Mouse (Mus musculus) brain, embryonic 18.5 days (tissue): ENCODE results near the gene Prdm1.

Experiments used
- DNase-seq: peaks from one replicate; pipeline ENCODE4 v3.0.0-alpha.2; 2012; ENCODE audit warnings: low read depth, low spot score

Prdm1 gene

GRCm38 (mm10) chr10:44420211-44420610 lies 108.1 kb downstream of the Prdm1 start:
- DNase-seq = no peak

GRCm38 (mm10) chr10:44418901-44419300 lies 109.4 kb downstream of the Prdm1 start:
- DNase-seq = no peak

GRCm38 (mm10) chr10:44415576-44415975 lies 112.7 kb downstream of the Prdm1 start:
- DNase-seq = no peak

GRCm38 (mm10) chr10:44409958-44410357 lies 118.3 kb downstream of the Prdm1 start:
- no peak for DNase-seq

GRCm38 (mm10) chr10:44409054-44409453 lies 119.2 kb downstream of the Prdm1 start:
- no peak for DNase-seq

GRCm38 (mm10) chr10:44403415-44403814 lies 124.9 kb downstream of the Prdm1 start:
- no peak for DNase-seq

- no peak for DNase-seq
Measured at GRCm38 (mm10) chr10:44401600-44401999, 126.7 kb downstream of the Prdm1 start.

- DNase-seq = no peak
Measured at GRCm38 (mm10) chr10:44400602-44401001, 127.7 kb downstream of the Prdm1 start.

- DNase-seq = no peak
Measured at GRCm38 (mm10) chr10:44400119-44400518, 128.2 kb downstream of the Prdm1 start.

GRCm38 (mm10) chr10:44392855-44393254 lies 135.4 kb downstream of the Prdm1 start:
- no peak for DNase-seq

GRCm38 (mm10) chr10:44391509-44392290 lies 136.6 kb downstream of the Prdm1 start:
- DNase-seq = no peak

- no peak for DNase-seq
Measured at GRCm38 (mm10) chr10:44390286-44390685, 138.0 kb downstream of the Prdm1 start.

GRCm38 (mm10) chr10:44388706-44389233 lies 139.5 kb downstream of the Prdm1 start:
- no peak for DNase-seq
